Mouse (Mus musculus) ES-CJ7 (cell line): ENCODE measurements at regions not wholly inside any gene's neighbourhood (a gene's known extent, or its start where the extent isn't known, plus 50 kb on each side); places are given as distances from the start of the nearest gene placed in this dataset.

ENCODE experiments used
- DNase-seq: peaks from one replicate; pipeline ENCODE4 v3.0.0; 2011; ENCODE audit warnings: low read depth, low spot score

- DNase-seq, result no peak
Measured at GRCm38 (mm10) chr13:10527251-10527650, 166.6 kb upstream of the Chrm3 start.

DNA sequence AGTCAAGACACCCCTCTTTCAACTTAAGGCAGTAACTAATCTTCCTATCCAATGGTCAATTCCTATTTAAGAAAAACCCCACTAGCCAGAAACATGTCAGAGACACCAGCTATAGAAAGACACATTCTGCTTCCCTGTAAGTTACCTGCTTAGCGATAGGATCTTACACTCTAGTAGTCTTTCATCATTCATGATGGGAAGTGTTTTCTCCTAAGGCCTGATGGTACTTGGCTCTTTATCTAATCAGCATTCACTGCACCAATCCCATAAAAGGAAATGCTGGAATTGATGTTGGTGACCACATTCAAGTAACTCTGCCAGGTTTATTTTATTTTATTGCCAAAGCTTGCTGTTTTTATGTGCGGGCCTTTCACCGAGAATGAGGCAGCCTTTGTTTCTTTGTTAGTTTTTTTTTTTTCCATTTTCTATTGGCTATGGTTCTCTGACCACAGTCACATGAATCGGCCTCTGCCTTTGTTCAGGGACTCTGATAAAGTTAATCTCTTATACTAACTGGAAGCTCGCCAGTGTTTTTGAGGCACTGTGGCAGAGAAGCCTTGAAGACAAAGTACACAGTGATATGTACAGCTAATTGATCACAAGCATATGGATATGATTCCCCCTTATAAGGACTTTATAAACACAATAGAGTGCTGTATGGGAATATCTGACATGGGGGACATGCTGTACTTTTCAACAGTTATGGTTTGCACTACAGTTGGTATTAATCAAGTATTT is 166.0 kb upstream of the Chrm3 start:
- no peak for DNase-seq

DNA sequence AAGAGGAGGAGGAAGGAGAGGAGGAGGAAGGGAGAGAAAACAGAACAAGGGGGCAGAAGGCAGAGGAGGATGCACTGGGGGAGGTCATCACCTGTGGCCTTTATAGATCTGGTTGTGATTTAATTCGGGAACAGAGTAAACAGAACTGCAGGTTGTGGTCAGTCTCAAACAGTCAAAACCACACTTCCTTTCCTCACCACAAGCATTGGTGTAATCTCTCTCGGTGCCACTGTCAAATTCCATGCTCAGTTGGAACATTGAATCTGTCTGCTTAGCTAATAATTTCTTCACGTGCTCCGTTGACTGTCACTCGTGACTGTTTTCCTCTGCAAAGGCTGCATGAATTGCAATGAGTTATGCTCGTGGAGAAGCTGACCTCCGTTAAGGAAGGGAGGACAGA is 143.6 kb upstream of the Chrm3 start:
- no peak for DNase-seq

- peak; percentile 36 for DNase-seq
Measured at GRCm38 (mm10) chr13:10455323-10455722, 94.7 kb upstream of the Chrm3 start.

- DNase-seq, result no peak
Measured at GRCm38 (mm10) chr13:10454667-10455066, 94.0 kb upstream of the Chrm3 start.

DNA sequence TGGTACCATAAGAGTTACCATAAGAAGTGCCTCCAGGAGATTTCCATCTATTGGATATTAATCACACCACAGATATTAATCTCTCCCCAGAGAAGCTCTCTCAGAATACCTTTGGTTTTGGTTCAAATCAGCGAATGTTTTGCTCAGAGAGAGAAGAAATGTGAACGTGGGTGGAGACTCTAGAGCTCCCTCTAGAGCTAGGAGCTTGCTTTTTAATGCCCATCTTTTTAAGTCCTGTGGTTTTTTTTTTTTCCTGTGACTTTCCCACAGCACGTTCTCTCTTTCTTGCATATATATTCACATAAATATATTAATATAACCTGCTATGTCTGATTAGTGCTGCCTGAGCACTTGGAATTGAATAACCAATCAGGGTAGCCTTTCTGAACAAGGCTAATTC is 90.4 kb upstream of the Chrm3 start:
- DNase-seq, result peak; percentile 31

GRCm38 (mm10) chr13:10449502-10449901 is 88.9 kb upstream of the Chrm3 start:
- no peak for DNase-seq

DNA sequence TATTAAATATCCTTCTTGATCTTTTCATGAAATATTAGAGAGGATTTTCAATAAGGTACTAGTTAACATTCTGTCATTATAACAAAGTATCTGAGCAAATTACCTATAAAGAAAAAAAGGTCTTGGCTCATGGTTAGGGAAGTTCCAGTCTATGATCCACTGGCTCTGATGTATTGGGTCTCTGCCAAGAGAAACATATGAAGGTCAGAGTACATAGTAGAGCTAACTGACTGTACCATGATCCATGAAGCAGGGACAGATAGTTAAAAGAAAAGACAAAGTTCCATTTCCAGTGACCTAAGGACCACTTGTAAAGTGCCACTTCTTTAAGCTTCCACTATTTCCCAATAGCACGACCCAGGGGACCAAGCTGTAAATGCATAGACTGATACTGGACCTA is 87.2 kb upstream of the Chrm3 start:
- DNase-seq, result no peak

DNA sequence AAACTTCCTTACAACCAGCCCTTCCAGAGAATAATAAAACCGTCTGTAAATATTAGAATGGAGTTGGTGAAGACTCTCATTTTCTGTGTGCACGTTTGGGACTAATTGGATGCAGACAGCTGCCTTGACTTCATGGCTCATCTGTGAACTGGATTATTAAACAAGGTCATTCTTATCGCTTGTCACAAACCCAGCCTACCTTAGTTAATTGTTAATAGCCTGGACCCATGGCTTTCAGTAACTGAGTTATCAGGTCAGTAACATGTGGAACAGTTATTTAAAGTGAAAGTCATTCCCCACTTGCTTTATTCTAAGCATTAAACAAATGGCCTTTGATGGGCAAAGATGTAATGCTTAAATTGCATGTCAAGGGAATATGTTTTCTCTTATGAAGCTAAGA is 85.0 kb upstream of the Chrm3 start:
- no peak for DNase-seq
